Mouse (Mus musculus) embryonic facial prominence, embryonic 14.5 days (tissue): ENCODE measurements around the gene Calm3. TPM values are rescaled to one million over a fixed set of nuclear protein-coding genes. Genes with fewer than 3 reads are reported as not detected.
A peak's percentile ranks its signal among the peaks of the same experiment; 100 is the strongest.

Experiments
- ATAC-seq: fragments of 200-750 bp; cut with Nextera tagmentation; 2 replicates; pipeline ENCODE4 v1.8.0; 2017; ENCODE audit warnings: low read depth, moderate number of reproducible peaks, moderate TSS enrichment
- DNase-seq: peaks from one replicate; pipeline ENCODE4 v3.0.0-alpha.2; 2015; ENCODE audit warnings: low spot score
- H3K27ac ChIP-seq: fragments of 300-500 bp; sonication (generic); replicated peaks from 2 replicates; pipeline ENCODE4 v1.5.1; 2014; ENCODE audit warnings: low read depth, mild to moderate bottlenecking, low read length, moderate library complexity
- H3K27me3 ChIP-seq: fragments of 300-500 bp; sonication (generic); replicated peaks from 2 replicates; pipeline ENCODE4 v1.6.1; 2014; ENCODE audit warnings: low read length; ENCODE audit not compliant: control insufficient read depth, insufficient read depth
- H3K36me3 ChIP-seq: fragments of 300-500 bp; sonication (generic); 2 replicates; pipeline ENCODE4 v1.6.1; 2014; ENCODE audit warnings: low read length, mixed read lengths; ENCODE audit not compliant: control insufficient read depth, insufficient read depth
- H3K4me1 ChIP-seq: fragments of 300-500 bp; sonication (generic); 2 replicates; pipeline ENCODE4 v1.6.1; 2014; ENCODE audit warnings: antibody characterized with exemption, low read length; ENCODE audit not compliant: control insufficient read depth, insufficient read depth
- H3K4me2 ChIP-seq: fragments of 300-500 bp; sonication (generic); 2 replicates; pipeline ENCODE4 v1.6.1; 2014; ENCODE audit warnings: low read depth, mild to moderate bottlenecking, low read length, moderate library complexity, mixed read lengths
- H3K4me3 ChIP-seq: fragments of 300-500 bp; sonication (generic); 2 replicates; pipeline ENCODE4 v1.5.1; 2014; ENCODE audit warnings: low read depth, mild to moderate bottlenecking, low read length
- H3K9ac ChIP-seq: fragments of 300-500 bp; sonication (generic); 2 replicates; pipeline ENCODE4 v1.6.1; 2014; ENCODE audit warnings: low read depth, mild to moderate bottlenecking, low read length, moderate library complexity, mixed read lengths
- H3K9me3 ChIP-seq: fragments of 300-500 bp; sonication (generic); 2 replicates; pipeline ENCODE4 v1.6.1; 2016; ENCODE audit warnings: low read length; ENCODE audit not compliant: control insufficient read depth
- WGBS: fragments of 180-500 bp; shearing (Covaris S2); extraction: QIAGEN DNeasy Blood & Tissue Kit; methylation state at CpG from one replicate; pipeline ENCODE4 v1.1.7; 2014; 5-methylcytosine and 5-hydroxymethylcytosine counted together
- polyA plus RNA-seq: library from polyadenylated mRNA; unstranded; fragments of >200 nt; fragmentation: Nextera tagmentation; extraction: Ambion mirVana; gene quantifications from 2 replicates; pipeline ENCODE4 v1.2.1, GENCODE M21; 2014

Gene Calm3
- polyA plus RNA-seq, 1 experiment from 2014 or later, result 164 TPM

DNA sequence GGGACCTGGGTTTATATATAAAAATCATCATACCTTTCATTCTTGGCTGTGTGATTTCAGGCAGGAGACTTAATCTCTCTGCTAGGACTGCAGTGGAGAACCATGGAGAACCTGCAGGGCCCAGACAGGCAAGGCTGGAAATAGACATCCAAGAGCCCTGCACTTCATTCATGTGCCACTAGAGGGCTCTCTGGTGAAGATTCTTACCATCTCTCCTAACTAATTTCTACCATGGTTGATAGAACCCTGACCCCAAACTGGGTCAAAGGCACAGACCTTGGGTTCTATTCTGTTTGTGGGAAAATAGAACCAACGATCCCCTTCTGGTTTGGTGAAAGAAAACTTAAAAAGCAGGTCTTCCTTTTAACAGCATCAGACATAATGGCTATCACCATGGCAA is 6.9 kb upstream of the Calm3 start:
- WGBS, result 14% methylated on average over 1 of the region's 1 CpGs
- ATAC-seq (no peak), DNase-seq (no peak)
- Histone ChIP-seq H3K9ac (no peak overlapping the region), H3K4me1 (no peaks in the 10 kb centered on the region), H3K27ac (no peak overlapping the region), H3K36me3 (no peaks in the 10 kb centered on the region), H3K4me2 (no peak overlapping the region), H3K27me3 (no peaks in the 10 kb centered on the region), H3K9me3 (no peaks in the 10 kb centered on the region), H3K4me3 (no peak overlapping the region)

DNA sequence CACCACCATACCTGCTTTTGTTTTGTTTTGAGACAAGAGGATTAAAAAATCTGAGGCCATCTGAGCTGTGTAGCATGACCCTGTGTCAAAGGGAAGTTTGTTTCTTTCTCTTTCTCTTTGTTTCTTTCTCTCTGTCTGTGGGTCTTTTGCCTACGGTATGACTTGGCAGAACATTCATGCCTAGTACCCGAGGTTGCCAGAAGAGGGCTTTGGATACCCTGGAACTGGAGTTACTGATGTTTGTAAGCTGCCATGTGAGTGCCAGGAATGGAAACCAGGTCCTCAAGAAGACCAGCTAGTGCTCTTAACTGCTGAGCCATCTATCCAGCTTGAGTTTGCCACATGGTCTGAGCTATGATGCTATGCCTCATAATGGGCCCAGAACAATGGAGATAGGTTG is 4.4 kb upstream of the Calm3 start:
- H3K4me2 ChIP-seq, result no peak overlapping the region
- ATAC-seq (no peak), DNase-seq (no peak)
- H3K4me3 ChIP-seq, result no peak overlapping the region
- no peaks in the 10 kb centered on the region for H3K36me3 ChIP-seq
- no peaks in the 10 kb centered on the region for H3K9me3 ChIP-seq
- H3K4me1 ChIP-seq, result no peaks in the 10 kb centered on the region
- H3K9ac ChIP-seq, result no peak overlapping the region
- 39% methylated on average over 2 of the region's 2 CpGs for WGBS
- no peak overlapping the region for H3K27ac ChIP-seq
- no peaks in the 10 kb centered on the region for H3K27me3 ChIP-seq

DNA sequence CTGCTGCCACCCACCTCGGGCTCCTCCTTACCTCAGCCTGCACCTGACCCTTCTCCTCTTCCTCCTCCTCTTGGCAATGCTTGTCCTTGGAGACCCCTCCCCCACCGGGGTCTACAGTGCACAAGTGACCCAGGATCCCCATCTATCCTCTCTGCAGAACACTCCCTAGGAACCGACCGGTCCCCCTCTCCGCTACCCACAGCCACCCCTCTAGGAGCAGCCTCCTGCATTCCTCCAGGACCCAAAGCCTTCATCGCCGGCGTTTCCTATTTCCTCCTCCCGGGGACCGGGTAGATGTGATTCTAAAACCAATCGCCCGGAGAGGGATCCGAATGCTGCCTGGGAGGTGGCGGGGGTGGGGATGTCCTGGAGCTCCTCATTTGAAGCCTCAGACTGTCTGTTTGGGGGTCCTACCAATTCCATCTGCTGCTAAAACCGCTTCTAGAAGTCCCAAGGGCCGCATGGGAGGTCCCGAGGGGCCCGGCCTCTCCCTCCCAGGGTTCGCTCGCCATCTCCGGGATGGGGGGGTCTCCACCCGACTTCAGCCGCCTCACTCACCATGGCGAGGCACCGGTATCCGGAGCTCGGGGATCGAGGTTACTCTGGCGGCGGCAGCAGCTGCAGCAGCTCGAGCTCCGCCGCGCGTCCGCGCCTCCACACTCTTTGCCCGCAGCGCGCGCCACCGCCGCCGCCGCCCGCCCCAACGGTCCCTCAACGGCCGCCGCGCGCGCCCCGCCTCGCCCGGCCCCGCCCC is 454 bp downstream of the Calm3 start:
- Histone ChIP-seq H3K27me3 (no peaks in the 10 kb centered on the region), H3K27ac (peak overlapping the region; percentile 96), H3K4me1 (peaks cover 38% of the 10 kb centered on the region), H3K36me3 (peaks cover 17% of the 10 kb centered on the region), H3K9ac (peak overlapping the region; percentile 97), H3K4me2 (peak overlapping the region; percentile 92), H3K9me3 (no peaks in the 10 kb centered on the region), H3K4me3 (peak overlapping the region; percentile 99)
- DNase-seq (no peak), ATAC-seq (no peak)
- under 1% methylated on average over 28 of the region's 57 CpGs for WGBS

GRCm38 (mm10) chr7:16922360-16922973 is 1.4 kb downstream of the Calm3 start:
- Histone ChIP-seq H3K9ac (peak overlapping the region; percentile 97), H3K4me3 (peak overlapping the region; percentile 99), H3K9me3 (no peaks in the 10 kb centered on the region), H3K4me2 (peak overlapping the region; percentile 92), H3K4me1 (peaks cover 38% of the 10 kb centered on the region), H3K36me3 (peaks cover 27% of the 10 kb centered on the region), H3K27ac (peak overlapping the region; percentile 96), H3K27me3 (no peaks in the 10 kb centered on the region)
- 37% methylated on average over 9 of the region's 10 CpGs for WGBS
- DNase-seq (no peak), ATAC-seq (no peak)

- Histone ChIP-seq H3K4me3 (peak overlapping the region; percentile 99), H3K36me3 (peaks cover 32% of the 10 kb centered on the region), H3K9ac (peak overlapping the region; percentile 97), H3K27me3 (no peaks in the 10 kb centered on the region), H3K4me2 (peak overlapping the region; percentile 92), H3K4me1 (peaks cover 38% of the 10 kb centered on the region), H3K27ac (peak overlapping the region; percentile 96), H3K9me3 (no peaks in the 10 kb centered on the region)
- ATAC-seq (no peak), DNase-seq (no peak)
- 16% methylated on average over 5 of the region's 6 CpGs for WGBS
These were observed 2.0 kb downstream of the Calm3 start for GRCm38 (mm10) chr7:16921881-16922335.

DNA sequence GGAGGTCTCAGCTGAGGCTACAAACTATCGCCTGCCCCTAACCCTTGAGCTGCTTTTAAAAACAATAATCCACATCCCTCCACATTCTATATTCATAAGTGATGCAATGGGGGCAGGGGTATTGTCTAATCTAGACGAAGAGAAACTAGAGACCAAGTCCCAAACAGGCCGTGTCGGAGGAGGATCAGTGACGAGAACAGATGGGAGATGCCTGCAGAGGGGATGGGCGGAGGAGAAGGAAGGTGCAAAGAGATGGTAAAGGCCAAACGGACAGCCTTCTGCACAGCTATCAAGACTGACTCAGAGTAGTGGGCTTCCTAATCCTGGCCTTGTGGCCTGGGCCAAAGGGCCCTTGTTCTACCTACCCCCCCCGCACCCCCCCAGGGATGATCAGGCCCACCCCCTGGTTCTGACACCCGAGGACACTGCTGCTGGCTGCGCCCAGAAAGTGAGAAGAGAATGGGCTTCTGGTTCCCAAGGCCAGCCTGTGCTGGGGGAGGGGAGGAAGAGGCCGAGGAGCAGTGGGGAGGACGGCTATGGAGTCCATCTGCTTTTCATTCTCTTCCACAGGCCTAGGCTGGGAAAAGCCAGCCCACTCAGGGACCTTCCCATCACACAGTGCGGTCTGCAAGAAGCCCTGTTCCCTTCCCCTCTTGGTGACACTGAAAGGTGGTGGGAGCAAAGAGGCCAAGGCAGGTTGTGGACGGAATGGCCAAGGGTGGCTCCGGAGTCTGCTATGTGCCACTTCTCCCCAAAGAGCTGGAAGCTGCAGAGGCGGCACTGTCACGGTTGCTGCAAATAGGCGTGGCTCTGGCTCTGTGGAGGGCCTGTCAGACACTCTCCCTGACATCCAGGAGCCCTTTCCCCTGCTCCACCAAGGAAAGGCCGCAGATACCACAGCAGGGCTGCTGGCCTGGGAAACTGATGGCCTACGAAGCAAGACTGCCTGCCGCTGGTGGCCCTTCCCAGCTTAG is 2.8 kb downstream of the Calm3 start:
- peak overlapping the region; percentile 96 for H3K27ac ChIP-seq
- peak; percentile 72 for DNase-seq
- peak overlapping the region; percentile 99 for H3K4me3 ChIP-seq
- WGBS, result 29% methylated on average over 18 of the region's 21 CpGs
- H3K4me2 ChIP-seq, result peak overlapping the region; percentile 92
- no peaks in the 10 kb centered on the region for H3K9me3 ChIP-seq
- H3K9ac ChIP-seq, result peak overlapping the region; percentile 97
- peaks cover 40% of the 10 kb centered on the region for H3K36me3 ChIP-seq
- no peak for ATAC-seq
- H3K4me1 ChIP-seq, result peaks cover 38% of the 10 kb centered on the region
- H3K27me3 ChIP-seq, result no peaks in the 10 kb centered on the region

DNA sequence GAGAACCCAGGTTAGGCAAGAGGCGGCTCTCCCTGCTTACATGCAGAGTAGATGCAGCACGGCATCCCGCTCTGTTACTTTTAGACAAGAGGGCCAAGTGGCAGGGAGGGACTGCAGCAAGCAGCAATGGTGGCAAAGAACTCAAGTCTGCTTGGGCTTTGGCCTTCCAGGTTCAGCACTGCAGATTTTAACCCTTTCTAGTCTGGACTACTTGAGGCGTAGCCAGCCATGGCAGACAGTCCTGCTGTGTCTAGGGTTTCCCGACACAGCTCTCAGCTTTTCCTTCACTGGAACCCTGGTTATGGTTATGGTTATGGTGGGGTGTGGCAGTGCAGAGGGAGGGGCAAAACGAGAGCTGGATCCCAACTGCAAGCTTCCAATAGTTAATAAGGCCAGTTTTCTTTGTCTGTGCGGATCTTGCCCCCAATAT is 3.7 kb downstream of the Calm3 start:
- Histone ChIP-seq H3K9ac (peak overlapping the region; percentile 45; the same call in 1 of the 2 replicates), H3K9me3 (no peaks in the 10 kb centered on the region), H3K4me1 (peaks cover 38% of the 10 kb centered on the region), H3K36me3 (peaks cover 50% of the 10 kb centered on the region), H3K27ac (peak overlapping the region; percentile 39), H3K27me3 (no peaks in the 10 kb centered on the region), H3K4me2 (peak overlapping the region; percentile 17), H3K4me3 (peak overlapping the region; percentile 8; the same call in 1 of the 2 replicates)
- ATAC-seq (no peak), DNase-seq (no peak)
- WGBS, result 68% methylated on average over 7 of the region's 7 CpGs
